Mouse (Mus musculus) layer of hippocampus, adult 2 months (tissue): ENCODE results near the gene Vmn1r75. TPM values are rescaled to one million over a fixed set of nuclear protein-coding genes. Genes with fewer than 3 reads are reported as not detected.

Source experiments
- DNase-seq, 2 experiments: peaks; one replicate each; pipeline ENCODE4 v3.0.0; 2022; ENCODE audit warnings: low spot score in 2 of 2
- H3K27ac ChIP-seq: fragments of 200-600 bp; 2 replicates; pipeline ENCODE4 v1.8.1; 2022
- H3K4me3 ChIP-seq: fragments of 200-600 bp; 2 replicates; pipeline ENCODE4 v1.8.1; 2022; ENCODE audit warnings: mild to moderate bottlenecking
- CTCF ChIP-seq: fragments of 200-600 bp; conservative IDR thresholded peaks from 2 replicates; pipeline ENCODE4 v1.8.1; 2022; ENCODE audit warnings: antibody characterized with exemption, mild to moderate bottlenecking, moderate library complexity
- long read RNA-seq, 2 experiments: library from polyadenylated mRNA; stranded (forward); transcript quantifications; one replicate each; pipeline ENCODE4 v2.0.0; 2021; ENCODE audit warnings: borderline mapping rate in 2 of 2
- total RNA-seq, 2 experiments: library from RNA; stranded (reverse); gene quantifications; 2 replicates each; pipeline ENCODE4 v1.2.3; 2021

Gene Vmn1r75
- total RNA-seq, result not detected
- long read RNA-seq, experiment 1, result 0 reads
- long read RNA-seq, experiment 2, result 0 reads

GRCm38 (mm10) chr7:11874330-11874729 is at the start of gene Vmn1r75:
TSS of gene Vmn1r75 (plus strand) at chr7:11874630.
- TF ChIP-seq CTCF, result no peak
- H3K4me3 ChIP-seq, result no peak within 1 kb of the TSS
- no peak for DNase-seq
- no peak within 1 kb of the TSS for H3K27ac ChIP-seq

- TF ChIP-seq CTCF, result no peak
- Histone ChIP-seq H3K27ac (no peak within 1 kb of the TSS), H3K4me3 (no peak within 1 kb of the TSS)
- no peak for DNase-seq
Measured at GRCm38 (mm10) chr7:11833680-11834079, 40.8 kb upstream of the Vmn1r75 start, which contains the start of gene Vmn1r74. TSS of gene Vmn1r74 (plus strand) at chr7:11833980.

Other genes starting within 250 kb of the Vmn1r75 start
- not detected for gene Vmn1r72, start 194.5 kb upstream of the Vmn1r75 start, total RNA-seq
- gene Vmn1r73, start 144.4 kb upstream of the Vmn1r75 start, total RNA-seq, result not detected
- not detected for gene Vmn1r74, start 40.6 kb upstream of the Vmn1r75 start, total RNA-seq
- not detected for gene Vmn1r76, start 63.6 kb downstream of the Vmn1r75 start, total RNA-seq
- gene Vmn1r77, start 162.1 kb downstream of the Vmn1r75 start, total RNA-seq, result under 1 TPM in 1 of 2 experiments, not detected in 1; 0.05 TPM